Mouse (Mus musculus) lung, embryonic 16.5 days (tissue): ENCODE data around the gene Dusp18. TPM values are rescaled to one million over a fixed set of nuclear protein-coding genes. Genes with fewer than 3 reads are reported as not detected.

Experiments used
- ATAC-seq: fragments of 200-750 bp; cut with Nextera tagmentation; 2 replicates; pipeline ENCODE4 v1.8.0; 2017; ENCODE audit warnings: low read depth, mild to moderate bottlenecking, moderate library complexity
- H3K27ac ChIP-seq: fragments of 300-500 bp; sonication (generic); 2 replicates; pipeline ENCODE4 v1.5.1; 2014; ENCODE audit warnings: mild to moderate bottlenecking, control low read depth, low read length
- H3K27me3 ChIP-seq: fragments of 300-500 bp; sonication (generic); 2 replicates; pipeline ENCODE4 v1.6.1; 2014; ENCODE audit warnings: low read depth, low read length, mixed read lengths; ENCODE audit not compliant: control insufficient read depth, insufficient read depth
- H3K36me3 ChIP-seq: fragments of 300-500 bp; sonication (generic); 2 replicates; pipeline ENCODE4 v1.6.1; 2014; ENCODE audit warnings: low read length; ENCODE audit not compliant: control insufficient read depth, insufficient read depth
- H3K4me1 ChIP-seq: fragments of 300-500 bp; sonication (generic); replicated peaks from 2 replicates; pipeline ENCODE4 v1.6.1; 2014; ENCODE audit warnings: low read length, mixed read lengths; ENCODE audit not compliant: control insufficient read depth, insufficient read depth
- H3K4me2 ChIP-seq: fragments of 300-500 bp; sonication (generic); 2 replicates; pipeline ENCODE4 v1.6.1; 2014; ENCODE audit warnings: low read depth, low read length, control low read depth
- H3K4me3 ChIP-seq: fragments of 300-500 bp; sonication (generic); 2 replicates; pipeline ENCODE4 v1.5.1; 2014; ENCODE audit warnings: mild to moderate bottlenecking, low read length, control low read depth
- H3K9ac ChIP-seq: fragments of 300-500 bp; sonication (generic); 2 replicates; pipeline ENCODE4 v1.6.1; 2014; ENCODE audit warnings: low read length, control low read depth
- H3K9me3 ChIP-seq: fragments of 300-500 bp; sonication (generic); 2 replicates; pipeline ENCODE4 v1.6.1; 2016; ENCODE audit warnings: low read length; ENCODE audit not compliant: control insufficient read depth
- WGBS: fragments of 180-500 bp; shearing (Covaris S2); extraction: QIAGEN DNeasy Blood & Tissue Kit; methylation state at CpG from one replicate; pipeline ENCODE4 v1.1.7; 2014; 5-methylcytosine and 5-hydroxymethylcytosine counted together
- polyA plus RNA-seq: library from polyadenylated mRNA; unstranded; fragments of >200 nt; fragmentation: Nextera tagmentation; extraction: Ambion mirVana; gene quantifications from 2 replicates; pipeline ENCODE4 v1.2.1, GENCODE M21; 2015

Gene Dusp18
- polyA plus RNA-seq: 11.7 and 12.6 TPM in 2 replicates

DNA sequence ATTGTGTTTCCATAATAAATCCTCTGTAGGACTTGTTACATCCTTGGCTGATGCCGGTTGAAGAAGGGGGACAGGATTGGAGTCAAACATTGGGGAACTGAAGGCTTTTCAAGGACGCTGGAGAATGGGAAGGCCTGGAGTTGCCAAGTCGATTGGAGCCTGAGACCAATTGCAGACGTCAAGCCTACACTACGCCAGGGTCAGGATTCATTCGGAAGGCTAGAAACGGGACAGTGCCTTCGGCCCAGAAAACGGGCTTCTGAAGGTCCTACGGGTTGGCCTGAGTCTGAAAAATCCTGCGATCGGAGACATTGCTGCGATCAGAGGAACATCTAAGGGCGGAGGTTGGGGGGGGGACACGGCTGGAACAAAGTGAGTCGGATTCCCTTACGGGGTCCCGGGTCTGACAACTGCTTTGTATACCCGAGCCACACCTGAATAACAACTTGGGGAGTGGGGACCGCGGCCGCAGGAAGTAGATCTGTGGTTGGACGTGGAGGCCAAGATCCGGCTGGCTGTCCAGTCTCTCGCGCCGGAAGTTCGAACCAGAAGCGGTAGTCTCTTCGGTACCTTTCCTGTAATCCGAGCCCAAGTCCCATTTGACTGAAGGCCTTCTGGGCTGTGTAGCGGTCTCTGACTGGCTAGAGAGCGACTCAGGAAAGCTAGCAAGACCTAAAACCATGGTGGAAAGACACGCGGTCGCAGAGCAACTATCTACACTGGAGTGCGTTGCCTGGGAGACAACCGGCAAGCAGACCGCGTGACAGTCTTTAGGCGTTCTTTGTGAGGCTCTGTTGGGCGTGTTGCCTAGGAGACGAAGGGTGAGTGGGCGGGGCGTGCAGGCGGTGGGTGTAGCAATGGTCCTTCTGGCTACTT lies at the start of gene Dusp18, which contains the start of gene 4921536K21Rik:
Dusp18 (plus strand) TSS at position 835 of the 876 bp plus-strand sequence.
4921536K21Rik (minus strand) TSS at position 693 of the 876 bp plus-strand sequence.
- H3K36me3 ChIP-seq: no peaks in the 10 kb centered on the region
- peak within 1 kb of the TSS; percentile 77 for H3K4me2 ChIP-seq
- H3K9ac ChIP-seq: peak within 1 kb of the TSS; percentile 64
- H3K4me3 ChIP-seq: peak within 1 kb of the TSS; percentile 57
- WGBS: 2% methylated on average over 46 of the region's 46 CpGs
- H3K27ac ChIP-seq: peak within 1 kb of the TSS; percentile 76
- ATAC-seq: peak; percentile 100
- no peaks in the 10 kb centered on the region for H3K9me3 ChIP-seq
- 0 out of 2 replicates have a peak, but pooled peaks cover 4% of the 10 kb centered on the region for H3K4me1 ChIP-seq
- H3K27me3 ChIP-seq: no peaks in the 10 kb centered on the region

DNA sequence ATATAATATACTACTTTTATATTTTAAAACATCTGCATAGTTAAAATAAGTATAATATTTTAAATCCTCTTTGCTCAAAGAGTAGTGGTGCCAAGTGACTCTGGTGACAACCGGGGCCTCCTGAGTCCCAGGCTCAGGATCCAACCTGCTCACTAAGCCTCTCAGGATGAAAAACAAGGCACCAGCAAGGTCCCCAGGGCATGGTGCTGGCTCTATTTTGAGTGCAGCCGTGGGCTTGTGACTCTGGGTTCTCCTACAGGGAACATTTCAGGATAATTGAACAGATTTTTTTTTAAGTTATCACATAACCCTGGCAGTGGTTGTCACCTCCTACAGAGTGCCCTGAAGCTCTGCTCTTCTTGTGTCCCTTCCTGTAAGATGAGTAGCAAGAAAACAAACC lies 48.7 kb upstream of the Dusp18 start:
- Histone ChIP-seq H3K36me3 (no peaks in the 10 kb centered on the region), H3K27ac (no peak overlapping the region), H3K4me3 (no peak overlapping the region), H3K4me1 (no peaks in the 10 kb centered on the region), H3K27me3 (no peaks in the 10 kb centered on the region), H3K9ac (no peak overlapping the region), H3K9me3 (no peaks in the 10 kb centered on the region), H3K4me2 (no peak overlapping the region)
- WGBS: 67% methylated on average over 2 of the region's 2 CpGs
- ATAC-seq: no peak

DNA sequence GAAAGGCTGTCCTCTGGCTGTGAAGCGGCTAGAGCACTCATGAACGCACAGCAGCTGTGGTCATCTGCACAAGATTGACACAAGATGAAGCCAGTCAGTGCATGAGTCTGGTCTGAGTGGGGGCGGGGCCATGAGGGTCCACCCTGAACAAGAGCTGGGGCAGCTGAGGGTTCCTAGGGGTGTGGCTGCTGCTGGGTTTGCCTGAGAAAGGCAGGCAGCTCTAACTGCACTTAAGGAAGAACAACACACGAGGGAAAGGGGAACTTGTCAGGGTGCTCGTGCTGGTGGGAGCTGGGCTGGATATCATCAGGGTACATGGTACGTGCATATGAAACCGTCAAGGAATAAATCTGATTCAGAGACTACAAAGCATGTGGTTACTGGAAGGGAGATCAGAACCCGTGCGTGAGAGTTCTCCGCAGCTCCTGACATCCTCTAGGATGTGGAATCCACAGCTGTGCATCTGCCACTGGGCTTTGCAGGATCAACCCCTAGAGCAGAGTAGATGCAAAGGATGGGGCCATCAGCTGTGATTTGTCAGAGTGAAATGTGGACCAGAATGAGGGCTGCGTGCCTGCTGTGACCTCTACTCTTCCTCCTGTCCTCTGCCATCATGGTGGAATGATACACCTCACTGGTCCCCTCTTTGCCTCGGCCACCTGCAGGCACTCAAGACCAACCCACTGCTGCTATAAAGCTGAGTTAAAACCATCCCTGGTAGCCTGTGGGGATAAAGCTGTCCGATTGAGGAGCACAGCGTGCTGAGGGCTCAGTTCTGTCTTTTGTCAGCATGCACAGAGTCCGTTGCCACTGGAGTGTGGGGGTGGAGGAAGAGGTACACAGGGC lies 45.3 kb upstream of the Dusp18 start:
- WGBS: 76% methylated on average over 15 of the region's 15 CpGs
- no peak for ATAC-seq
- no peaks in the 10 kb centered on the region for H3K9me3 ChIP-seq

DNA sequence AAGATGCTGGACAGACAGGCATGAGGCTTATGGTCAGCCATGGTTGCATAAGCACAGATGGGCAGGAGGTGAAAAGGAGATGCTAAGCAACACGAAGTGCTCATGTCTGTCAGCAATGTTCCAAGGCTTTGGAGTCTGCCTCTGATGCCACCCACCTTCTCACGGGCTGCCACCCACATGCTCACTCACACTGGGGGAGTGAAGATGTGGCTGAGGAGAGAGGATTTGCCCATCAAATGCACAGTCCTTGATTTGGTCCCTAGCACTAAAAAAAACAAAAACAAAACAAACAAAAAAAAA lies 44.8 kb upstream of the Dusp18 start:
- WGBS: 71% methylated on average over 2 of the region's 2 CpGs
- Histone ChIP-seq H3K9me3 (no peaks in the 10 kb centered on the region), H3K27ac (no peak overlapping the region), H3K4me3 (no peak overlapping the region), H3K9ac (no peak overlapping the region), H3K4me1 (no peaks in the 10 kb centered on the region), H3K36me3 (no peaks in the 10 kb centered on the region), H3K4me2 (no peak overlapping the region), H3K27me3 (no peaks in the 10 kb centered on the region)
- ATAC-seq: no peak

More for the DNA sequence above, 45.3 kb upstream of the Dusp18 start:
- Histone ChIP-seq H3K4me3 (no peak overlapping the region), H3K27ac (no peak overlapping the region), H3K4me2 (no peak overlapping the region), H3K9ac (no peak overlapping the region), H3K4me1 (no peaks in the 10 kb centered on the region), H3K27me3 (no peaks in the 10 kb centered on the region), H3K36me3 (no peaks in the 10 kb centered on the region)

DNA sequence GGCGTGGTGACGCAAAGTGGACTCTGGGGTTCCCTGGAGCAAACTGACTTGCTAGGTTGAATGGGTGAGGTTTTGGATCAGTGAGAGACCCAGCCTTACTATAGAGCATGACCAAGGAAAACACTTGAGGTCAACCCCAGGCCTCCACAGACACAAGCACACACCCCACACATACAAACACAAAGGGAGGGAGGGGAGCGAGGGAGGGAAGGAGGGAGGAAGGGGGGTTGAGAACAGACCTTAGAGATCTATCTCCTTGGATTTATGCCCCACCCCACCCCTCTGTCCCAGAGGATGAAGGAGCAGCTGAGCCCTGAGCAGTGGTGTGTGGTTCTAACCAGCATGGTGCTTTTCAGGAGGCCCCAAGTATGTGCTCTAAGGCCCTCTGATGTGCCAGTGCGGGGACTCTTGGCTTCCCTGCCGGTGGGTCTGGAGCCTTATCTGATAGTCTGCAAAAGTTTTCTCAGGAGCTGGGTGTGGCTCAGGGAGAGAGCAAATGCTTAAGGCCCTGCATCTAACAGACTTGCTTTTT lies 44.2 kb upstream of the Dusp18 start:
- 41% methylated on average over 5 of the region's 5 CpGs for WGBS
- no peaks in the 10 kb centered on the region for H3K36me3 ChIP-seq
- H3K4me1 ChIP-seq: no peaks in the 10 kb centered on the region
- ATAC-seq: no peak
- H3K27ac ChIP-seq: no peak overlapping the region
- no peak overlapping the region for H3K4me2 ChIP-seq
- no peaks in the 10 kb centered on the region for H3K27me3 ChIP-seq
- no peak overlapping the region for H3K4me3 ChIP-seq
- no peak overlapping the region for H3K9ac ChIP-seq
- H3K9me3 ChIP-seq: no peaks in the 10 kb centered on the region

DNA sequence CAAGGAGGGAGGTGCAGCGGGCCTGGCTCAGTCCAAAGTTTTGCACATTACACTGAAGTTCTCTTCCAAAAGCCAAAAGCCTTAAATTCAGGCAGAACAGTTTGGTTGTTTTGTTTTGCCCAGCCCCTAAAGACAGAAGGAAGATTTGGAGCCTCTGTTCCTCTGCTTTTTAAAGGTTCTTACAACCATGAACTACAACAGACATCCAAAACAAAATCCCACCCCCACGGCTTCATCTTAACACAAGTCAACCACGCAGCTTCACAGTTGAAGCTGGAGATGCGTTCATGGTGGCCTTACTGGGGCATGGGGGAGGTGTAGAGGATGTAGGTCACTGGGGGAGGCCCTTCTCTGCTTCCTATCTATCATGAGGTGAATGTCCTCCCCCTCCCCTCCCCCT lies 43.2 kb upstream of the Dusp18 start:
- Histone ChIP-seq H3K4me2 (no peak overlapping the region), H3K27ac (no peak overlapping the region), H3K27me3 (no peaks in the 10 kb centered on the region), H3K4me1 (no peaks in the 10 kb centered on the region), H3K4me3 (no peak overlapping the region), H3K36me3 (no peaks in the 10 kb centered on the region), H3K9me3 (no peaks in the 10 kb centered on the region), H3K9ac (no peak overlapping the region)
- no peak for ATAC-seq
- 70% methylated on average over 4 of the region's 4 CpGs for WGBS

DNA sequence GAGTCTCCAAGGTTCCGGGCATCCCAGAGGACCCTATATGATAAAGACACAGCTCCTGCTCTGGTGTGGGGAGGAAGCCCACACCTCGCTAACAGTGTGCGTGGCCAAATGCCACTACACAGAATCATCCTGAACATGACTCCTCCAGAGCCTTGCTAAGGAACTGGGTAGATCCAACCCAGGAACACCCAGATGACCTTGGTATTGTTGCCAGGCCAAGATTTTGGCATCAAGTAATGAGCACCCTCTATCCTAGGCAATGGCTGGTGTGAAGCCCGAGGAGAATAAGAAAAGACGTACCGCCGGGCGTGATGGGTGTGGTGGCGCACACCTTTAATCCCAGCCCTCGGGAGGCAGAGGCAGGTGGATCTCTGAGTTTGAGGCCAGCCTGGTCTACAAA lies 42.0 kb upstream of the Dusp18 start:
- 88% methylated on average over 10 of the region's 10 CpGs for WGBS
- no peak overlapping the region for H3K27ac ChIP-seq
- H3K4me2 ChIP-seq: no peak overlapping the region
- no peak for ATAC-seq
- H3K36me3 ChIP-seq: no peaks in the 10 kb centered on the region
- no peaks in the 10 kb centered on the region for H3K27me3 ChIP-seq
- H3K9me3 ChIP-seq: no peaks in the 10 kb centered on the region
- H3K9ac ChIP-seq: no peak overlapping the region
- no peak overlapping the region for H3K4me3 ChIP-seq
- no peaks in the 10 kb centered on the region for H3K4me1 ChIP-seq

DNA sequence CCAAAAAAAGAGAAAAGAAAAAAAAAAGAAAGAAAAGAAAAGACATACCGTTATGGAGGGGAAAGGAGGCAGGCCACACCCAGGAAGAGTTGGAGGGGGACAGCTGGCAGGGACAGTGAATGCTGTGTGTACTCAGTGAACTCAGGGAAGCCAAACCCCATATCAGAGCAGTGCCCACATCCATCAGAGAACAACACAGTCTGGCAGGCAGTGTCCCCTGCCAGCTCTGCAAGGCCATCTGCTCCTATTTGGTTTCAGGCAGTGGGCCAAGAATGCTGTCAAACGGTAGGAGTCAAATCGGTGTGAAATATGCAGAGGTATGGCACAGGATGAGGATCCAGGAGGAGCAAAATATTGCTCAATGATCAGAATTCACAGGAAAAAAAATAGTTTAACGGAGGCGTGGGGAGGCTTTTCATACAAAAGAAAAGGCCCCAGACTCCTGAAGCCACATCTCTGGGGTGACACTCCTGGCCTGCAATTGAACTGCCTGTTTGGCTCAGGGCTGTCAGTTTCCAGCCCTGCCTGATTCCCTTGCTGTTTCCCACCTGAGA lies 41.5 kb upstream of the Dusp18 start:
- Histone ChIP-seq H3K9ac (no peak overlapping the region), H3K36me3 (no peaks in the 10 kb centered on the region), H3K9me3 (no peaks in the 10 kb centered on the region), H3K4me1 (no peaks in the 10 kb centered on the region), H3K4me3 (no peak overlapping the region), H3K4me2 (no peak overlapping the region), H3K27ac (no peak overlapping the region), H3K27me3 (no peaks in the 10 kb centered on the region)
- WGBS: 56% methylated on average over 5 of the region's 5 CpGs
- no peak for ATAC-seq

DNA sequence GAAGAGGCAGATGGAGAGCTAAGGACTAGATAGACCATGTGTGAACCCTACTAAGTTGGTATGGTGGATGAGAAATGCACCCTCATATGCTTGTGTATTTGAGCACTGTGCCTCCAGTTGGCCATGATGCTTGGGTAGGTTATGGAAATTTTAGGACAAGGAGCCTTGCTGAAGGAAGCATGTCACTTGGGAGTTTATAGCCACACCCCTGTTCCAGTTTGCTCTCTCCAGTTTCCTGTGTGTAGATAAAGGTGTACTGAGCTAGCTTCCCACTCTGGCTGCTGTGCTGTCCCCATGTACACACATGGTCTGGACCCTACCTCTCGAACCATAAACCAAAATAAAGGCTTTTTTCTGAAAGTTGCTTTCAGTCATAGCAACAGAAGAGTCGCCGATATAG lies 40.9 kb upstream of the Dusp18 start:
- Histone ChIP-seq H3K9ac (no peak overlapping the region), H3K4me3 (no peak overlapping the region), H3K27ac (no peak overlapping the region), H3K4me1 (no peaks in the 10 kb centered on the region), H3K27me3 (no peaks in the 10 kb centered on the region), H3K9me3 (no peaks in the 10 kb centered on the region), H3K4me2 (no peak overlapping the region), H3K36me3 (no peaks in the 10 kb centered on the region)
- WGBS: 85% methylated on average over 3 of the region's 3 CpGs
- no peak for ATAC-seq
